Mouse (Mus musculus): ENCODE measurements around the gene Gpr62. TPM values are rescaled to one million over a fixed set of nuclear protein-coding genes. Genes with fewer than 3 reads are reported as not detected.

The Gpr62 gene
- polyA plus RNA-seq, 1 experiment from 2014 or later: 0.56 TPM

- Histone ChIP-seq H3K4me2 (ENCODE audit: low read length) (no peak overlapping the region), H3K4me1 (ENCODE audit: control insufficient read depth, insufficient read depth, low read length) (peaks cover 17% of the 10 kb centered on the region), H3K27ac (ENCODE audit: low read depth, low read length) (no peak overlapping the region), H3K27me3 (replicated peaks; ENCODE audit: control insufficient read depth, insufficient read depth, low read length) (no peaks in the 10 kb centered on the region), H3K36me3 (ENCODE audit: control insufficient read depth, insufficient read depth, low read length) (no peaks in the 10 kb centered on the region), H3K4me3 (ENCODE audit: low read depth, low read length) (no peak overlapping the region), H3K9me3 (replicated peaks; ENCODE audit: control insufficient read depth, low read length) (no peaks in the 10 kb centered on the region), H3K9ac (ENCODE audit: low read length) (no peak overlapping the region)
- 96% methylated on average over 8 of the region's 8 CpGs for WGBS
- ATAC-seq (no peak), DNase-seq (ENCODE audit: low spot score) (no peak)
Observed at GRCm38 (mm10) chr9:106449947-106450346, 15.8 kb downstream of the Gpr62 start.

- peak; percentile 78 for DNase-seq (ENCODE audit: low spot score)
- Histone ChIP-seq H3K9ac (ENCODE audit: low read length) (peak overlapping the region; percentile 48), H3K9me3 (replicated peaks; ENCODE audit: control insufficient read depth, low read length) (no peaks in the 10 kb centered on the region), H3K36me3 (ENCODE audit: control insufficient read depth, insufficient read depth, low read length) (no peaks in the 10 kb centered on the region), H3K27me3 (replicated peaks; ENCODE audit: control insufficient read depth, insufficient read depth, low read length) (no peaks in the 10 kb centered on the region), H3K4me1 (ENCODE audit: control insufficient read depth, insufficient read depth, low read length) (peaks cover 17% of the 10 kb centered on the region), H3K4me2 (ENCODE audit: low read length) (peak overlapping the region; percentile 74), H3K27ac (ENCODE audit: low read depth, low read length) (no peak overlapping the region), H3K4me3 (ENCODE audit: low read depth, low read length) (peak overlapping the region; percentile 32)
- ATAC-seq: peak; percentile 45; the same call in 1 of the 2 replicates
- 2% methylated on average over 23 of the region's 23 CpGs for WGBS
Observed at GRCm38 (mm10) chr9:106448498-106449031, 17.2 kb downstream of the Gpr62 start.

- Histone ChIP-seq H3K4me2 (ENCODE audit: low read length) (peak overlapping the region; percentile 74), H3K9ac (ENCODE audit: low read length) (peak overlapping the region; percentile 70; the same call in 1 of the 2 replicates), H3K27ac (ENCODE audit: low read depth, low read length) (0 out of 2 replicates have a peak overlapping the region, but pooled peaks have one; percentile 21), H3K4me3 (ENCODE audit: low read depth, low read length) (peak overlapping the region; percentile 47), H3K36me3 (ENCODE audit: control insufficient read depth, insufficient read depth, low read length) (no peaks in the 10 kb centered on the region), H3K9me3 (replicated peaks; ENCODE audit: control insufficient read depth, low read length) (no peaks in the 10 kb centered on the region), H3K4me1 (ENCODE audit: control insufficient read depth, insufficient read depth, low read length) (peaks cover 15% of the 10 kb centered on the region), H3K27me3 (replicated peaks; ENCODE audit: control insufficient read depth, insufficient read depth, low read length) (no peaks in the 10 kb centered on the region)
- WGBS: 38% methylated on average over 9 of the region's 9 CpGs
- ATAC-seq (peak; percentile 19), DNase-seq (ENCODE audit: low spot score) (no peak)
Observed at GRCm38 (mm10) chr9:106447951-106448350, 17.8 kb downstream of the Gpr62 start.

GRCm38 (mm10) chr9:106447348-106447747 is 18.4 kb downstream of the Gpr62 start, which contains the start of the genes Abhd14b and Abhd14a:
Gene Abhd14b (plus strand): TSS chr9:106447459.
Gene Abhd14a (minus strand): TSS chr9:106447678.
- Histone ChIP-seq H3K4me2 (ENCODE audit: low read length) (peak within 1 kb of the TSS; percentile 74), H3K9ac (ENCODE audit: low read length) (peak within 1 kb of the TSS; percentile 70), H3K27ac (ENCODE audit: low read depth, low read length) (peak within 1 kb of the TSS; percentile 21; the same call in 1 of the 2 replicates), H3K4me3 (ENCODE audit: low read depth, low read length) (peak within 1 kb of the TSS; percentile 47), H3K9me3 (replicated peaks; ENCODE audit: control insufficient read depth, low read length) (no peaks in the 10 kb centered on the region), H3K36me3 (ENCODE audit: control insufficient read depth, insufficient read depth, low read length) (no peaks in the 10 kb centered on the region), H3K27me3 (replicated peaks; ENCODE audit: control insufficient read depth, insufficient read depth, low read length) (no peaks in the 10 kb centered on the region), H3K4me1 (ENCODE audit: control insufficient read depth, insufficient read depth, low read length) (peaks cover 11% of the 10 kb centered on the region)
- peak; percentile 92 for DNase-seq (ENCODE audit: low spot score)
- WGBS: under 1% methylated on average over 24 of the region's 24 CpGs
- peak; percentile 89 for ATAC-seq

- Histone ChIP-seq H3K9me3 (replicated peaks; ENCODE audit: control insufficient read depth, low read length) (no peaks in the 10 kb centered on the region), H3K4me1 (ENCODE audit: control insufficient read depth, insufficient read depth, low read length) (peaks cover 11% of the 10 kb centered on the region), H3K9ac (ENCODE audit: low read length) (no peak overlapping the region), H3K36me3 (ENCODE audit: control insufficient read depth, insufficient read depth, low read length) (no peaks in the 10 kb centered on the region), H3K4me2 (ENCODE audit: low read length) (no peak overlapping the region), H3K27me3 (replicated peaks; ENCODE audit: control insufficient read depth, insufficient read depth, low read length) (no peaks in the 10 kb centered on the region), H3K27ac (ENCODE audit: low read depth, low read length) (no peak overlapping the region), H3K4me3 (ENCODE audit: low read depth, low read length) (no peak overlapping the region)
- DNase-seq (ENCODE audit: low spot score) (no peak), ATAC-seq (no peak)
- WGBS: 92% methylated on average over 4 of the region's 4 CpGs
Observed at GRCm38 (mm10) chr9:106444836-106445235, 20.9 kb downstream of the Gpr62 start.

GRCm38 (mm10) chr9:106442680-106443079 is 23.1 kb downstream of the Gpr62 start:
- 76% methylated on average over 5 of the region's 5 CpGs for WGBS
- no peak overlapping the region for H3K27ac ChIP-seq (ENCODE audit: low read depth, low read length)

GRCm38 (mm10) chr9:106436566-106436965 is 29.2 kb downstream of the Gpr62 start:
- Histone ChIP-seq H3K4me3 (ENCODE audit: low read depth, low read length) (no peak overlapping the region), H3K27me3 (replicated peaks; ENCODE audit: control insufficient read depth, insufficient read depth, low read length) (no peaks in the 10 kb centered on the region), H3K36me3 (ENCODE audit: control insufficient read depth, insufficient read depth, low read length) (peaks cover 28% of the 10 kb centered on the region), H3K9ac (ENCODE audit: low read length) (no peak overlapping the region), H3K27ac (ENCODE audit: low read depth, low read length) (no peak overlapping the region), H3K4me2 (ENCODE audit: low read length) (no peak overlapping the region), H3K4me1 (ENCODE audit: control insufficient read depth, insufficient read depth, low read length) (peaks cover 14% of the 10 kb centered on the region), H3K9me3 (replicated peaks; ENCODE audit: control insufficient read depth, low read length) (no peaks in the 10 kb centered on the region)
- no peak for DNase-seq (ENCODE audit: low spot score)
- 88% methylated on average over 9 of the region's 9 CpGs for WGBS
- ATAC-seq: no peak

More at GRCm38 (mm10) chr9:106442680-106443079, 23.1 kb downstream of the Gpr62 start:
- no peak for DNase-seq (ENCODE audit: low spot score)
- no peak overlapping the region for H3K4me2 ChIP-seq (ENCODE audit: low read length)
- no peak for ATAC-seq
- peaks cover 9% of the 10 kb centered on the region for H3K4me1 ChIP-seq (ENCODE audit: control insufficient read depth, insufficient read depth, low read length)
- H3K36me3 ChIP-seq (ENCODE audit: control insufficient read depth, insufficient read depth, low read length): no peaks in the 10 kb centered on the region
- H3K4me3 ChIP-seq (ENCODE audit: low read depth, low read length): no peak overlapping the region
- no peaks in the 10 kb centered on the region for H3K27me3 ChIP-seq (replicated peaks; ENCODE audit: control insufficient read depth, insufficient read depth, low read length)
- H3K9me3 ChIP-seq (replicated peaks; ENCODE audit: control insufficient read depth, low read length): no peaks in the 10 kb centered on the region
- H3K9ac ChIP-seq (ENCODE audit: low read length): no peak overlapping the region

- no peak for ATAC-seq
- 80% methylated on average over 7 of the region's 7 CpGs for WGBS
Observed at GRCm38 (mm10) chr9:106433389-106433788, 32.3 kb downstream of the Gpr62 start.

GRCm38 (mm10) chr9:106430015-106430264 is 35.8 kb downstream of the Gpr62 start:
- ATAC-seq (no peak), DNase-seq (ENCODE audit: low spot score) (no peak)
- Histone ChIP-seq H3K9ac (ENCODE audit: low read length) (peak overlapping the region; percentile 98), H3K27ac (ENCODE audit: low read depth, low read length) (peak overlapping the region; percentile 93), H3K9me3 (replicated peaks; ENCODE audit: control insufficient read depth, low read length) (no peaks in the 10 kb centered on the region), H3K27me3 (replicated peaks; ENCODE audit: control insufficient read depth, insufficient read depth, low read length) (no peaks in the 10 kb centered on the region), H3K4me3 (ENCODE audit: low read depth, low read length) (peak overlapping the region; percentile 90), H3K4me1 (ENCODE audit: control insufficient read depth, insufficient read depth, low read length) (peaks cover 4% of the 10 kb centered on the region), H3K36me3 (ENCODE audit: control insufficient read depth, insufficient read depth, low read length) (peaks cover 37% of the 10 kb centered on the region), H3K4me2 (ENCODE audit: low read length) (peak overlapping the region; percentile 77)
- WGBS: 2% methylated on average over 4 of the region's 4 CpGs

More at GRCm38 (mm10) chr9:106433389-106433788, 32.3 kb downstream of the Gpr62 start:
- H3K27ac ChIP-seq (ENCODE audit: low read depth, low read length): no peak overlapping the region
- no peak overlapping the region for H3K4me2 ChIP-seq (ENCODE audit: low read length)
- H3K27me3 ChIP-seq (replicated peaks; ENCODE audit: control insufficient read depth, insufficient read depth, low read length): no peaks in the 10 kb centered on the region
- H3K4me1 ChIP-seq (ENCODE audit: control insufficient read depth, insufficient read depth, low read length): peaks cover 13% of the 10 kb centered on the region
- no peak overlapping the region for H3K9ac ChIP-seq (ENCODE audit: low read length)
- peaks cover 37% of the 10 kb centered on the region for H3K36me3 ChIP-seq (ENCODE audit: control insufficient read depth, insufficient read depth, low read length)
- H3K9me3 ChIP-seq (replicated peaks; ENCODE audit: control insufficient read depth, low read length): no peaks in the 10 kb centered on the region
- H3K4me3 ChIP-seq (ENCODE audit: low read depth, low read length): no peak overlapping the region
- DNase-seq (ENCODE audit: low spot score): no peak
